Mouse (Mus musculus): Measurements from ENCODE around the gene Mrpl9.

GRCm38 (mm10) chr3:94396851-94397250 is 46.3 kb upstream of the Mrpl9 start:
- TF ChIP-seq POLR2A (IDR thresholded peaks at IDR 0.05; ENCODE audit: insufficient read depth, low read length) (no peak), CTCF (IDR thresholded peaks at IDR 0.05; ENCODE audit: low read depth, low read length) (no peak)

Measured in ES-Bruce4 (cell line).